Mouse (Mus musculus) forebrain, embryonic 12.5 days (tissue): ENCODE measurements around the gene Msl2. TPM values are rescaled to one million over a fixed set of nuclear protein-coding genes. Genes with fewer than 3 reads are reported as not detected.

Experiments used
- ATAC-seq: fragments of 200-750 bp; cut with Nextera tagmentation; 2 replicates; pipeline ENCODE4 v1.8.0; 2017; ENCODE audit warnings: moderate TSS enrichment; ENCODE audit not compliant: low FRiP score
- H3K27ac ChIP-seq: fragments of 300-500 bp; sonication (generic); 2 replicates; pipeline ENCODE4 v1.5.1; 2016; ENCODE audit warnings: mild to moderate bottlenecking
- H3K27me3 ChIP-seq: fragments of 300-500 bp; sonication (generic); 2 replicates; pipeline ENCODE4 v1.6.1; 2016; ENCODE audit warnings: mild to moderate bottlenecking
- H3K36me3 ChIP-seq: fragments of 300-500 bp; sonication (generic); replicated peaks from 2 replicates; pipeline ENCODE4 v1.6.1; 2016; ENCODE audit warnings: mild to moderate bottlenecking
- H3K4me1 ChIP-seq: fragments of 300-500 bp; sonication (generic); 2 replicates; pipeline ENCODE4 v1.6.1; 2016
- H3K4me2 ChIP-seq: fragments of 300-500 bp; sonication (generic); 2 replicates; pipeline ENCODE4 v1.6.1; 2016; ENCODE audit warnings: mild to moderate bottlenecking, moderate library complexity
- H3K4me3 ChIP-seq: fragments of 300-500 bp; sonication (generic); replicated peaks from 2 replicates; pipeline ENCODE4 v1.5.1; 2016; ENCODE audit warnings: mild to moderate bottlenecking
- H3K9ac ChIP-seq: fragments of 300-500 bp; sonication (generic); 2 replicates; pipeline ENCODE4 v1.6.1; 2016; ENCODE audit warnings: mild to moderate bottlenecking
- H3K9me3 ChIP-seq: fragments of 300-500 bp; sonication (generic); 2 replicates; pipeline ENCODE4 v1.6.1; 2016
- WGBS: fragments of 180-500 bp; shearing (Covaris S2); methylation state at CpG from one replicate; pipeline ENCODE4 v1.1.7; 2016; 5-methylcytosine and 5-hydroxymethylcytosine counted together
- polyA plus RNA-seq: library from polyadenylated mRNA; unstranded; fragments of >200 nt; fragmentation: Nextera tagmentation; extraction: Ambion mirVana; gene quantifications from 2 replicates; pipeline ENCODE4 v1.2.1, GENCODE M21; 2016

Gene Msl2
- polyA plus RNA-seq, 1 experiment from 2014 or later, result 8.0 TPM

- Histone ChIP-seq H3K27ac (no peak overlapping the region), H3K4me2 (peak overlapping the region; percentile 88), H3K9me3 (no peaks in the 10 kb centered on the region), H3K27me3 (no peaks in the 10 kb centered on the region), H3K36me3 (no peaks in the 10 kb centered on the region), H3K4me1 (peaks cover 36% of the 10 kb centered on the region), H3K4me3 (peak overlapping the region; percentile 77), H3K9ac (peak overlapping the region; percentile 97)
- ATAC-seq, result no peak
- WGBS, result 1% methylated on average over 18 of the region's 18 CpGs
These were observed 2.4 kb downstream of the Msl2 start for GRCm38 (mm10) chr9:101076095-101076875.

- Histone ChIP-seq H3K4me2 (peak overlapping the region; percentile 88), H3K9me3 (no peaks in the 10 kb centered on the region), H3K27ac (no peak overlapping the region), H3K4me3 (peak overlapping the region; percentile 77), H3K4me1 (peaks cover 36% of the 10 kb centered on the region), H3K36me3 (no peaks in the 10 kb centered on the region), H3K27me3 (no peaks in the 10 kb centered on the region), H3K9ac (peak overlapping the region; percentile 97)
- ATAC-seq, result no peak
These were observed 3.6 kb downstream of the Msl2 start for GRCm38 (mm10) chr9:101077486-101077885.

GRCm38 (mm10) chr9:101078579-101078978 lies 4.7 kb downstream of the Msl2 start:
- Histone ChIP-seq H3K4me2 (peak overlapping the region; percentile 46), H3K4me1 (peaks cover 33% of the 10 kb centered on the region), H3K27me3 (no peaks in the 10 kb centered on the region), H3K9ac (no peak overlapping the region; the same call in 1 of the 2 replicates), H3K9me3 (no peaks in the 10 kb centered on the region), H3K36me3 (peaks cover 2% of the 10 kb centered on the region; the same call in 1 of the 2 replicates), H3K4me3 (peak overlapping the region; percentile 18), H3K27ac (no peak overlapping the region)
- ATAC-seq, result no peak
- 80% methylated on average over 4 of the region's 4 CpGs for WGBS

- H3K27me3 ChIP-seq, result no peaks in the 10 kb centered on the region
- no peak overlapping the region for H3K4me3 ChIP-seq
- H3K4me1 ChIP-seq, result peaks cover 33% of the 10 kb centered on the region
- H3K4me2 ChIP-seq, result no peak overlapping the region
- WGBS, result 76% methylated on average over 3 of the region's 3 CpGs
- H3K9ac ChIP-seq, result no peak overlapping the region
- no peak for ATAC-seq
- no peaks in the 10 kb centered on the region for H3K9me3 ChIP-seq
- no peak overlapping the region for H3K27ac ChIP-seq
- H3K36me3 ChIP-seq, result peaks cover 3% of the 10 kb centered on the region; the same call in 1 of the 2 replicates
These were observed 6.3 kb downstream of the Msl2 start for GRCm38 (mm10) chr9:101080046-101080685.

- Histone ChIP-seq H3K9me3 (no peaks in the 10 kb centered on the region), H3K36me3 (peaks cover 3% of the 10 kb centered on the region; the same call in 1 of the 2 replicates), H3K27me3 (no peaks in the 10 kb centered on the region), H3K4me3 (no peak overlapping the region), H3K4me1 (peaks cover 15% of the 10 kb centered on the region), H3K9ac (no peak overlapping the region), H3K27ac (no peak overlapping the region), H3K4me2 (no peak overlapping the region)
- 96% methylated on average over 3 of the region's 3 CpGs for WGBS
- no peak for ATAC-seq
These were observed 9.8 kb downstream of the Msl2 start for GRCm38 (mm10) chr9:101083728-101084127.

- Histone ChIP-seq H3K4me2 (no peak overlapping the region), H3K9me3 (peaks cover 11% of the 10 kb centered on the region), H3K36me3 (peaks cover 6% of the 10 kb centered on the region; the same call in 1 of the 2 replicates), H3K27ac (no peak overlapping the region), H3K9ac (no peak overlapping the region), H3K4me3 (no peak overlapping the region), H3K4me1 (no peaks in the 10 kb centered on the region), H3K27me3 (no peaks in the 10 kb centered on the region)
- no peak for ATAC-seq
- 95% methylated on average over 4 of the region's 4 CpGs for WGBS
These were observed 21.5 kb downstream of the Msl2 start for GRCm38 (mm10) chr9:101095425-101095824.

- Histone ChIP-seq H3K36me3 (peaks cover 16% of the 10 kb centered on the region), H3K4me1 (no peaks in the 10 kb centered on the region), H3K27ac (no peak overlapping the region), H3K4me3 (no peak overlapping the region), H3K9ac (no peak overlapping the region), H3K9me3 (peaks cover 11% of the 10 kb centered on the region), H3K4me2 (no peak overlapping the region), H3K27me3 (no peaks in the 10 kb centered on the region)
- no peak for ATAC-seq
- WGBS, result 96% methylated on average over 3 of the region's 3 CpGs
These were observed 22.6 kb downstream of the Msl2 start for GRCm38 (mm10) chr9:101096461-101096860.

GRCm38 (mm10) chr9:101097542-101097941 lies 23.6 kb downstream of the Msl2 start:
- peaks cover 22% of the 10 kb centered on the region for H3K36me3 ChIP-seq
- H3K27ac ChIP-seq, result no peak overlapping the region
- no peaks in the 10 kb centered on the region for H3K4me1 ChIP-seq
- no peak for ATAC-seq
- no peaks in the 10 kb centered on the region for H3K27me3 ChIP-seq
- H3K9me3 ChIP-seq, result peaks cover 7% of the 10 kb centered on the region
- WGBS, result 76% methylated on average over 1 of the region's 1 CpGs
- no peak overlapping the region for H3K4me2 ChIP-seq
- no peak overlapping the region for H3K4me3 ChIP-seq
- no peak overlapping the region for H3K9ac ChIP-seq

- ATAC-seq, result no peak
- Histone ChIP-seq H3K27me3 (no peaks in the 10 kb centered on the region), H3K4me2 (no peak overlapping the region), H3K9ac (no peak overlapping the region), H3K4me3 (no peak overlapping the region), H3K36me3 (peaks cover 25% of the 10 kb centered on the region), H3K27ac (no peak overlapping the region), H3K4me1 (no peaks in the 10 kb centered on the region), H3K9me3 (peaks cover 5% of the 10 kb centered on the region; the same call in 1 of the 2 replicates)
- WGBS, result 91% methylated on average over 6 of the region's 6 CpGs
These were observed 25.5 kb downstream of the Msl2 start for GRCm38 (mm10) chr9:101099445-101099844.

GRCm38 (mm10) chr9:101100163-101100562 lies 26.3 kb downstream of the Msl2 start:
- Histone ChIP-seq H3K4me1 (no peaks in the 10 kb centered on the region), H3K9me3 (peaks cover 5% of the 10 kb centered on the region; the same call in 1 of the 2 replicates), H3K9ac (no peak overlapping the region), H3K4me2 (no peak overlapping the region), H3K36me3 (peaks cover 25% of the 10 kb centered on the region), H3K27me3 (no peaks in the 10 kb centered on the region), H3K4me3 (no peak overlapping the region), H3K27ac (no peak overlapping the region)
- ATAC-seq, result no peak
- WGBS, result 98% methylated on average over 3 of the region's 3 CpGs

GRCm38 (mm10) chr9:101101547-101101946 lies 27.6 kb downstream of the Msl2 start:
- H3K4me2 ChIP-seq, result no peak overlapping the region
- 96% methylated on average over 8 of the region's 8 CpGs for WGBS
- no peak overlapping the region for H3K4me3 ChIP-seq
- H3K27me3 ChIP-seq, result no peaks in the 10 kb centered on the region
- H3K9ac ChIP-seq, result no peak overlapping the region
- H3K9me3 ChIP-seq, result peaks cover 5% of the 10 kb centered on the region; the same call in 1 of the 2 replicates
- H3K4me1 ChIP-seq, result no peaks in the 10 kb centered on the region
- H3K36me3 ChIP-seq, result peaks cover 30% of the 10 kb centered on the region
- no peak overlapping the region for H3K27ac ChIP-seq
- no peak for ATAC-seq

- Histone ChIP-seq H3K27ac (no peak overlapping the region), H3K4me3 (no peak overlapping the region), H3K27me3 (no peaks in the 10 kb centered on the region), H3K9me3 (peaks cover 4% of the 10 kb centered on the region; the same call in 1 of the 2 replicates), H3K4me2 (no peak overlapping the region), H3K9ac (no peak overlapping the region), H3K4me1 (no peaks in the 10 kb centered on the region), H3K36me3 (peaks cover 37% of the 10 kb centered on the region)
- 92% methylated on average over 3 of the region's 3 CpGs for WGBS
- no peak for ATAC-seq
These were observed 28.4 kb downstream of the Msl2 start for GRCm38 (mm10) chr9:101102288-101102687.
